Mouse (Mus musculus) CD4-positive, CD25-positive, alpha-beta regulatory T cell, adult 4 months (primary cell): ENCODE results near the gene Nisch. TPM values are rescaled to one million over a fixed set of nuclear protein-coding genes. Genes with fewer than 3 reads are reported as not detected.
A peak's percentile ranks its signal among the peaks of the same experiment; 100 is the strongest.

ENCODE experiments used
- ATAC-seq: one replicate; pipeline ENCODE4 v1.8.0; 2017
- polyA plus RNA-seq, 2 experiments: library from polyadenylated mRNA; unstranded; fragments of 100-300 nt; shearing (Covaris generic); gene quantifications; one replicate each; pipeline ENCODE4 v1.2.1; 2017

Gene Nisch
- polyA plus RNA-seq, 2 experiments from 2014 or later = 151 to 190 TPM

- ATAC-seq = no peak
Measured at GRCm38 (mm10) chr14:31129326-31130235, 87.2 kb downstream of the Nisch start.

- ATAC-seq = peak; percentile 96
Measured at GRCm38 (mm10) chr14:31128826-31129219, 87.9 kb downstream of the Nisch start, which contains the start of gene Smim4. Smim4 (minus strand) TSS chr14:31128956.

DNA sequence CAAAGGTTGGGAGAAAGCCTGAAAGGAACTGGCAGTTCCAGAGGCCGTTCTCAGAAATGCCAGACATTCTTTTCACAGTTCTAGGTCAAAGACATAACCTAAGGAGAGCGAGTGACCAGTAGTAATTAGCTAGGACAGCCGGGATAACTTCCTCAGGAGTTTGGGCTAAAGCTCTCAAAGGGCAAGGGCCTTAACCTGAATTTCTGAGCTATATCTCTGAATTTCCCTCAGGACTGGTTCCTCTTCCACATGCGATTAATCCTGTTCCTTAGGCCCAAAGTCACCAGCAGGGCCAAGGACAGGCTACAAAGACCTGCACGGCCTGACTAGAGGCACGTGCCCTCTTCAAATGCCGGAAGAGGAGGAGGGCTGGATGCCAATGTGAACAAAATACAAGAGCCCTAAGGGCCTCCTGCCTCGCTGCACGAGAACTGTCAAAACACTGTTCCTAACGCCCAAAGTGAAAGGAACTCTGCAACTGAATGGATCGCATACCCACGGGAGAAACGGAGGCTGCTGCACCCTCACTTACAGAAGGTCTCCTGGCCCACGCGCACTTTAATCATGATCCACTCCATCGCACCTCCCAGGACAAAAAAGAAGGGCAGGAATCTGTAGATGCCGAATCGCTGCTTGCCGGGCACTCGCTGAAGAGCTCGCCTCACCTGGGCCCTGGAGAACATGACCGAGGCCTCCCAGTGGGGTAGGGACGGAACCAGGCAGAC, 88.5 kb downstream of the Nisch start:
- peak; percentile 42 for ATAC-seq

DNA sequence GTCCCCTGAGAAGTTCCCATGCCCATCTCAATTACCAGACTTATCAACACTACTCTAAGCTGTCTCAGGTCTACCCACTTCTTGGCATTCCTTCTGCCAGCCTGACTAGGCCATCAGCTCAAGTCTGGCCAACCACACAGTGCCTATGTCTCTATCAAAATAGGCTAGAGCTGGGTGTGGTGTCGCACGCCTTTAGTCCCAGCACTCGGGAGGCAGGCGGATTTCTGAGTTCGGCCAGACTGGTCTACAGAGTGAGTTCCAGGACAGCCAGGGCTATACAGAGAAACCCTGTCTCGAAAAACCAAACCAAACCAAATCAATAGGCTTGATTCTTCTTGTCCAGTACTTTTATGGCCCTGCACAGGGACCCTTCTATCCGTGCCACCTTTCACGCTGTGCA, 89.9 kb downstream of the Nisch start:
- no peak for ATAC-seq

GRCm38 (mm10) chr14:31125106-31126075, 91.4 kb downstream of the Nisch start:
- ATAC-seq = no peak

Other genes with a start within 250 kb of the Nisch start
- 10 to 100 TPM; 10.1 to 10.4 TPM for gene Glt8d1, start 215.5 kb downstream of the Nisch start, polyA plus RNA-seq
- gene Spcs1, start 215.3 kb downstream of the Nisch start, polyA plus RNA-seq = 100 to 1,000 TPM; 278 to 298 TPM
- gene Pbrm1, start 197.8 kb downstream of the Nisch start, polyA plus RNA-seq = 10 to 100 TPM; 40.1 to 46.0 TPM
- 10 to 100 TPM; 77.0 to 78.1 TPM for gene Gnl3, start 197.8 kb downstream of the Nisch start, polyA plus RNA-seq
- 10 to 100 TPM; 66.3 to 68.7 TPM for gene Smim4, start 88.0 kb downstream of the Nisch start, polyA plus RNA-seq
- gene Nt5dc2, start 85.9 kb downstream of the Nisch start, polyA plus RNA-seq = not detected
- 1 to 10 TPM in 1 of 2 experiments, under 1 TPM in 1; 0.91 to 2.7 TPM for gene Stab1, start 48.3 kb downstream of the Nisch start, polyA plus RNA-seq
- gene Tnnc1, start 8.6 kb downstream of the Nisch start, polyA plus RNA-seq = not detected
- gene Sema3g, start 914 bp upstream of the Nisch start, polyA plus RNA-seq = not detected
- 10 to 100 TPM; 11.8 to 12.2 TPM for gene Phf7, start 34.4 kb upstream of the Nisch start, polyA plus RNA-seq
- gene Bap1, start 34.5 kb upstream of the Nisch start, polyA plus RNA-seq = 10 to 100 TPM; 26.4 to 36.3 TPM
- under 1 TPM in 1 of 2 experiments, not detected in 1; 0.06 TPM for gene Dnah1, start 107.0 kb upstream of the Nisch start, polyA plus RNA-seq
- 10 to 100 TPM; 16.0 to 18.3 TPM for gene Capn7, start 119.7 kb upstream of the Nisch start, polyA plus RNA-seq
- 10 to 100 TPM; 15.4 to 16.8 TPM for gene Sh3bp5, start 219.1 kb upstream of the Nisch start, polyA plus RNA-seq